In the genomic region with DNA sequence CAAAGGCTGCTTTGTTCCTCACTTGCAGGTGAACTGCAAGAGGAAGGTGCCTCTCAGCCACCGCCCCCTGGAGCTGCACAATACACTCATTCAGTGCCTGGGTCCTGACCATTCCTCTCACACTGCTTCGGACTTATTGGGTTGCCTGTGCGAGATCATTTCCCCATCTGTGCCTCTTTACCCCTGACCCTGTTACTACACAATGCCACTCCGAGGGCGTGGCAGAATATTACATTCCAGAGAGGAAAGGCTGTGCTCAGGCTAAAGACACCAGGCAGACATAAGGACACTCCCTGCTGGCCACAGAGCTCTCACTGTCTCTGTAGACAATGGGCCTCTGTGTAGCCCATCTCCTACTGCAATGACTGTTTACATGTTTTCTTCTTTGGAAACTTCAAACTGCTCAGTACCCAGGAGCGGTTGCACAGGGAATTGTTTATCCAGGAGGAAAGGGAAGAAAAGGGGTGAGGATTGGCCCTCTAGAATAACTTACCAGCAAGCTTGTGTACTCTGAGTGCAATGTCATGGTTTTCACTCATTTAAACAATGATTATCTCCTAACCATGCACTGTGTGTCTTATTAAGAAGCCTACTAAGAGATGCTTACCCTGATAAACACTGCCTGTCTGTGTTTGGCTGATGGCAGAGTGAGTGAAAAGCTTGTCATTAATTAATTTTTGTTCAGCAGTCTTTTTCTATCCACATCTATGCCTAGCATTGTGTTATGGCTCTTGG, we compare ENCODE assay signal across 10 mouse cellular contexts.
DNase-seq lines count a peak whose midpoint lies in the region; ATAC-seq lines count a peak whose summit lies in the region.
"Had no signal": no experiment of that assay in that cellular context is flagged by ENCODE, and none has a peak within 500 bp of the region (broad histone marks: within the 10 kb centered on the region; RNA-seq: fewer than 3 reads in every experiment).

No protein-coding gene starts in this region.

- peaks cover 14% of the 10 kb centered on the region for H3K4me1 ChIP-seq in forebrain, embryonic 12.5 days
- H3K4me1 ChIP-seq in forebrain, embryonic 15.5 days = 0 out of 2 replicates have a peak, but pooled peaks cover 4% of the 10 kb centered on the region
- H3K4me1 ChIP-seq in midbrain, embryonic 13.5 days (replicated peaks) = peaks cover 5% of the 10 kb centered on the region; the same call in 1 of the 2 replicates

- H3K9me3 ChIP-seq in forebrain, embryonic 12.5 days = no peaks in the 10 kb centered on the region
- no peaks in the 10 kb centered on the region for H3K9me3 ChIP-seq in forebrain, embryonic 15.5 days
- H3K9me3 ChIP-seq in midbrain, embryonic 13.5 days = no peaks in the 10 kb centered on the region

- H3K27ac ChIP-seq in forebrain, embryonic 12.5 days = no peak overlapping the region
- no peak overlapping the region for H3K27ac ChIP-seq in forebrain, embryonic 15.5 days (replicated peaks)
- no peak overlapping the region for H3K27ac ChIP-seq in midbrain, embryonic 13.5 days
- H3K27ac ChIP-seq: layer of hippocampus, adult 2 months had no signal

- no peaks in the 10 kb centered on the region for H3K36me3 ChIP-seq in forebrain, embryonic 12.5 days (replicated peaks)
- H3K36me3 ChIP-seq in forebrain, embryonic 15.5 days = no peaks in the 10 kb centered on the region
- no peaks in the 10 kb centered on the region for H3K36me3 ChIP-seq in midbrain, embryonic 13.5 days

- peak; percentile 69; the same call in 1 of the 2 replicates for ATAC-seq in forebrain, embryonic 12.5 days (ENCODE audit: low FRiP score)
- no peak for ATAC-seq in forebrain, embryonic 15.5 days (replicated peaks)
- ATAC-seq in midbrain, embryonic 13.5 days = peak; percentile 72
- no peak for ATAC-seq in megakaryocyte progenitor cell, adult 5-6 weeks (replicated peaks; ENCODE audit: poor library complexity)

- H3K27me3 ChIP-seq in forebrain, embryonic 12.5 days = no peaks in the 10 kb centered on the region
- H3K27me3 ChIP-seq in forebrain, embryonic 15.5 days = no peaks in the 10 kb centered on the region
- H3K27me3 ChIP-seq in midbrain, embryonic 13.5 days = no peaks in the 10 kb centered on the region

- intact Hi-C loops in gastrocnemius, postnatal 36 days (cut with DNase I) = no loop called here

- H3K4me3 ChIP-seq in forebrain, embryonic 12.5 days (replicated peaks) = no peak overlapping the region
- no peak overlapping the region for H3K4me3 ChIP-seq in forebrain, embryonic 15.5 days
- H3K4me3 ChIP-seq in midbrain, embryonic 13.5 days (replicated peaks) = no peak overlapping the region
- H3K4me3 ChIP-seq: layer of hippocampus, adult 2 months had no signal

- no peak overlapping the region for H3K4me2 ChIP-seq in forebrain, embryonic 12.5 days
- no peak overlapping the region for H3K4me2 ChIP-seq in forebrain, embryonic 15.5 days (replicated peaks)
- H3K4me2 ChIP-seq in midbrain, embryonic 13.5 days (replicated peaks) = no peak overlapping the region

- 35% methylated on average over 6 of the region's 6 CpGs for WGBS in forebrain, embryonic 12.5 days
- 32% methylated on average over 6 of the region's 6 CpGs for WGBS in forebrain, embryonic 15.5 days
- 45% methylated on average over 6 of the region's 6 CpGs for WGBS in midbrain, embryonic 13.5 days

- DNase-seq in ES-CJ7 (ENCODE audit: low read depth, low spot score) = peak; percentile 37
- DNase-seq in forelimb bud, embryonic 11.5 days (ENCODE audit: low read depth, low spot score) = peak; percentile 78
- DNase-seq in ovary, postnatal 10 days (ENCODE audit: low spot score) = no peak
- no peak for DNase-seq in gastrocnemius, postnatal 36 days
- DNase-seq: gastrocnemius, postnatal 14 days had no signal

- H3K9ac ChIP-seq in forebrain, embryonic 12.5 days = no peak overlapping the region
- H3K9ac ChIP-seq in forebrain, embryonic 15.5 days (replicated peaks) = no peak overlapping the region
- H3K9ac ChIP-seq in midbrain, embryonic 13.5 days (replicated peaks) = no peak overlapping the region

Comparison
In these comparisons a context has a peak if more than half of its experiments do, and no peak if none do; other contexts are left out.
1. ATAC-seq: peak in forebrain, embryonic 12.5 days (single experiment) and midbrain, embryonic 13.5 days (single experiment); none in forebrain, embryonic 15.5 days (single experiment) and megakaryocyte progenitor cell, adult 5-6 weeks (single experiment).
2. DNase-seq: peak in ES-CJ7 (single experiment) and forelimb bud, embryonic 11.5 days (single experiment); none in ovary, postnatal 10 days (single experiment) and gastrocnemius, postnatal 36 days (0 of 2).